In the genomic region with DNA sequence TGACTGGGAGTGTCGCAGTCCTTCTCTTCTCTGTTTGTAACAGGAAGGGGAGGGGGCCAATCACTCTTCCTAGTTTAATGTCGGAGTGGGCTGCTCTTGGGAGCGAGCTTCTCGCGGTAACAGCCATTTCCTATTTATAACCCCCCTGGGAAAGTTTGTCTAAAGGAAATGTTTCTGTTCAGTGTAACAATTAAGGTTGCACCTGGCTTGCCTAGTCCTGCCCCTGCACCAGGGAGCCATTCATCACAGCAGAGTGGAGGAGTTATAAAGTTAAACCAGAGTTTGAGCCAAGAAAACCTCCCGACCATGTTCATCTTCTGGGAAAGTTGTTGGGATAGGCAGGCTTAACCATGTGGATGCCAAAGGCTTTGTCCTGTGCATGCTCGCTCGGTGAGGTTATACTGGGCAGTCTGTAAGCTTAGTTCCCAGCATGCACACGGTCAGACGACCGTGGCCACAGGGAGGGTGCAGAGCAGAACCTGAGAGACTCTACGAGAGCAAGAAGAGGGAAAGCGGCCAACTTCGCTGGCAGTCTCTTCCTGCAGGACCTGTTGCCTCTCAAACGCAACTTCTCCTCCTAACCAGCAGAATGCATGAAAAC, we compare ENCODE assay signal across 8 mouse cellular contexts.
DNase-seq lines count a peak whose midpoint lies in the region; ATAC-seq and TF ChIP-seq lines count a peak whose summit lies in the region.

No protein-coding gene starts in this region.

- DNase-seq in adrenal gland, postnatal 14 days, result peak; percentile 38
- DNase-seq in adrenal gland, adult 18-20 months (ENCODE audit: low spot score in 2 of 2), result no peak
- DNase-seq in ES-CJ7 (ENCODE audit: low read depth, low spot score), result peak; percentile 73
- DNase-seq in limb, embryonic 14.5 days (ENCODE audit: low spot score), result peak; percentile 95
- no peak for DNase-seq in cerebellum, adult 11 months
- no peak for DNase-seq in cerebellum, adult 11-12 months
- DNase-seq in left cerebral cortex, postnatal 4 days, result no peak

- H3K9me3 ChIP-seq in heart, embryonic 13.5 days, result no peaks in the 10 kb centered on the region; the same call in none of the 2 replicates
- peaks cover 5% of the 10 kb centered on the region; the same call in 1 of the 2 replicates for H3K9me3 ChIP-seq in limb, embryonic 14.5 days (ENCODE audit: control insufficient read depth, low read length)

- peak overlapping the region; percentile 41 for H3K4me2 ChIP-seq in heart, embryonic 13.5 days
- H3K4me2 ChIP-seq in limb, embryonic 14.5 days (replicated peaks; ENCODE audit: low read depth, low read length, severe bottlenecking), result peak overlapping the region; percentile 47

- WGBS in heart, embryonic 13.5 days, result 39% methylated on average over 15 of the region's 15 CpGs
- 4% methylated on average over 15 of the region's 15 CpGs for WGBS in limb, embryonic 14.5 days

- H3K4me3 ChIP-seq in heart, embryonic 13.5 days, result no peak overlapping the region; the same call in 1 of the 2 replicates
- H3K4me3 ChIP-seq in limb, embryonic 14.5 days (replicated peaks; ENCODE audit: low read length), result peak overlapping the region; percentile 20; the same call in 1 of the 2 replicates

- no peaks in the 10 kb centered on the region; the same call in 1 of the 2 replicates for H3K27me3 ChIP-seq in heart, embryonic 13.5 days (replicated peaks)
- no peaks in the 10 kb centered on the region for H3K27me3 ChIP-seq in limb, embryonic 14.5 days (ENCODE audit: control insufficient read depth, insufficient read depth, low read length)

- no peaks in the 10 kb centered on the region for H3K4me1 ChIP-seq in heart, embryonic 13.5 days
- H3K4me1 ChIP-seq in limb, embryonic 14.5 days (ENCODE audit: control insufficient read depth, insufficient read depth, low read length), result peaks cover 33% of the 10 kb centered on the region

- no peak overlapping the region for H3K9ac ChIP-seq in heart, embryonic 13.5 days
- no peak overlapping the region for H3K9ac ChIP-seq in limb, embryonic 14.5 days (ENCODE audit: low read depth, low read length, severe bottlenecking)

- no peaks in the 10 kb centered on the region for H3K36me3 ChIP-seq in heart, embryonic 13.5 days
- H3K36me3 ChIP-seq in limb, embryonic 14.5 days (ENCODE audit: control insufficient read depth, insufficient read depth, low read length), result no peaks in the 10 kb centered on the region

- no peak for TF ChIP-seq POLR2A in limb, embryonic 14.5 days (IDR thresholded peaks at IDR 0.05; ENCODE audit: borderline replicate concordance, extremely low read depth, insufficient read depth, insufficient read length)

- intact Hi-C loops in left cerebral cortex, postnatal 4 days (cut with DNase I), result no loop called here

- no peak for ATAC-seq in heart, embryonic 13.5 days (ENCODE audit: extremely low read depth, insufficient number of reproducible peaks, low FRiP score, low TSS enrichment)
- peak; percentile 92 for ATAC-seq in limb, embryonic 14.5 days (ENCODE audit: low FRiP score, low read depth)

- H3K27ac ChIP-seq in heart, embryonic 13.5 days (replicated peaks), result no peak overlapping the region
- peak overlapping the region; percentile 59; the same call in 1 of the 2 replicates for H3K27ac ChIP-seq in limb, embryonic 14.5 days (replicated peaks; ENCODE audit: low read depth, low read length)

Comparison
In these comparisons a context has a peak if more than half of its experiments do, and no peak if none do; other contexts are left out.
1. DNase-seq: peak in adrenal gland, postnatal 14 days (single experiment), ES-CJ7 (single experiment) and limb, embryonic 14.5 days (single experiment); none in adrenal gland, adult 18-20 months (0 of 2), cerebellum, adult 11 months (single experiment), cerebellum, adult 11-12 months (single experiment) and left cerebral cortex, postnatal 4 days (single experiment).